Mouse (Mus musculus) midbrain, embryonic 12.5 days (tissue): ENCODE data around the gene Gal3st2c. TPM values are rescaled to one million over a fixed set of nuclear protein-coding genes. Genes with fewer than 3 reads are reported as not detected.
"Not testable (repeated sequence)": the region's sequence is repeated elsewhere in the genome, so short reads cannot be mapped to it uniquely, and the experiment has no call there.

Experiments used
- ATAC-seq: fragments of 200-750 bp; cut with Nextera tagmentation; 2 replicates; pipeline ENCODE4 v1.8.0; 2017; ENCODE audit warnings: low read depth, moderate TSS enrichment, moderate library complexity; ENCODE audit not compliant: low FRiP score
- H3K27ac ChIP-seq: fragments of 300-500 bp; sonication (generic); replicated peaks from 2 replicates; pipeline ENCODE4 v1.5.1; 2016; ENCODE audit warnings: mild to moderate bottlenecking
- H3K27me3 ChIP-seq: fragments of 300-500 bp; sonication (generic); 2 replicates; pipeline ENCODE4 v1.6.1; 2016; ENCODE audit warnings: mild to moderate bottlenecking
- H3K36me3 ChIP-seq: fragments of 300-500 bp; sonication (generic); 2 replicates; pipeline ENCODE4 v1.6.1; 2016
- H3K4me1 ChIP-seq: fragments of 300-500 bp; sonication (generic); 2 replicates; pipeline ENCODE4 v1.6.1; 2016
- H3K4me2 ChIP-seq: fragments of 300-500 bp; sonication (generic); replicated peaks from 2 replicates; pipeline ENCODE4 v1.6.1; 2016; ENCODE audit warnings: mild to moderate bottlenecking, moderate library complexity
- H3K4me3 ChIP-seq: fragments of 300-500 bp; sonication (generic); 2 replicates; pipeline ENCODE4 v1.5.1; 2016; ENCODE audit warnings: mild to moderate bottlenecking
- H3K9ac ChIP-seq: fragments of 300-500 bp; sonication (generic); replicated peaks from 2 replicates; pipeline ENCODE4 v1.6.1; 2016; ENCODE audit warnings: mild to moderate bottlenecking, moderate library complexity
- H3K9me3 ChIP-seq: fragments of 300-500 bp; sonication (generic); 2 replicates; pipeline ENCODE4 v1.6.1; 2016; ENCODE audit warnings: mild to moderate bottlenecking
- WGBS: fragments of 180-500 bp; shearing (Covaris S2); methylation state at CpG from one replicate; pipeline ENCODE4 v1.1.7; 2016; 5-methylcytosine and 5-hydroxymethylcytosine counted together
- polyA plus RNA-seq: library from polyadenylated mRNA; unstranded; fragments of >200 nt; fragmentation: Nextera tagmentation; extraction: Ambion mirVana; gene quantifications from 2 replicates; pipeline ENCODE4 v1.2.1, GENCODE M21; 2016

The Gal3st2c gene
- polyA plus RNA-seq, 1 experiment from 2014 or later, result not detected

DNA sequence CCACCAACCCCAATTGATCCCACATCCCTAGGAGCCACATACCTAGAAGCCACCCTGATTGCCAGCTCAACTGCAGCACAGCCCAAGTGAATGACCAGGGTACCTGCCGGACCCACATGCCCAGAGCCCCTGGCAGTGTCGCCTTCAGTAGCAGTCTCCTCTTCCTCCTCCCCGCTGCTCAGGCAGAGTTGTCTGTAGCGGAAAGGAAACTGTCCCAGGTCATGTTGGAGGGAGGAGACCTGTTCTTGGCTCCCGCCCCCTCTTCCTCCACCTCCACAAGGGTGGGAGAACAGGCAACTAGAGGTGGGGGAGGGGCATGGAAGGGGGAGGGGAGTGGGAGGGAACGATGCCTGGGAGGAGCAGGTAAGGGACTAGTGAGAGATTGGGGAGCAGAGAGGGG is 62.1 kb downstream of the Gal3st2c start, which contains the start of gene Pdcd1:
Gene Pdcd1, minus strand, starts transcription at position 181 of the 400 bp plus-strand sequence.
- no peak within 1 kb of the TSS for H3K4me3 ChIP-seq
- no peak within 1 kb of the TSS for H3K9ac ChIP-seq
- H3K36me3 ChIP-seq, result no peaks in the 10 kb centered on the region
- no peak within 1 kb of the TSS for H3K4me2 ChIP-seq
- H3K27ac ChIP-seq, result no peak within 1 kb of the TSS
- H3K27me3 ChIP-seq, result no peaks in the 10 kb centered on the region
- no peak for ATAC-seq
- WGBS, result 57% methylated on average over 6 of the region's 6 CpGs
- no peaks in the 10 kb centered on the region for H3K9me3 ChIP-seq
- no peaks in the 10 kb centered on the region for H3K4me1 ChIP-seq

DNA sequence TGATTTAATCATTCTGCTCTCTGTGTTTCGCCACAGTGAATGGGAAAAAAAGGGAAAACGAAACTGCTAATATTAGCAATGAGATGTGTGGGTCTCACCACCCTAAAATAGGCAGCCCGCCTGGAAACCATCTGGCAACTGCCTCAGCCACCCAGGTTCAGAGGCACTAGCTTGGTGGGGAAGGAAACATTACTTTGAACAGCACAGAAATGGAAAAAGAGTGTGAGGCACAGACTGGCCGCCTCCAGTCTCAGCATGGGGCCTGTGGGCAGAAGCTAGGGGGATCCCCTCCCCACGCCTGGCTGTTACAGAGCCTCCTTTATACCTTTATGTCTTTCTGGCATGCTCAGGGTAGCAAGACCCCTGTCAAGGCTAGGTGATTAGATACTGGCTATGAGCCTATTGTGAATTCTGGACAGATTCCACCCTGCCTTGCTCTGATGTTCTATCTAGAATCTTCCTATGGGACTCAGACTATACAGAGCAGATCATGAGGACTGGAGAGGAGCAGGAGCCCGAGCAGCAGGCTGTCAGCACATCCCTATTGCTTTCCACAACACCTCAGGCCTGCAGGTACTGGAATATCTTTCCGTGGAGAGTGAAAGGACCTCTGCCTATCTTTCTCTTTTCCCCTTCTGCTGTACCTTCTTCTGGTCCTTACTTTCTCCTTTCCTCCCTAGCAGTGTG is 63.4 kb downstream of the Gal3st2c start:
- H3K9ac ChIP-seq, result no peak overlapping the region
- no peak for ATAC-seq
- H3K4me3 ChIP-seq, result no peak overlapping the region
- no peaks in the 10 kb centered on the region for H3K27me3 ChIP-seq
- no peaks in the 10 kb centered on the region for H3K36me3 ChIP-seq
- H3K9me3 ChIP-seq, result no peaks in the 10 kb centered on the region
- no peak overlapping the region for H3K27ac ChIP-seq
- H3K4me2 ChIP-seq, result no peak overlapping the region
- 69% methylated on average over 7 of the region's 7 CpGs for WGBS
- no peaks in the 10 kb centered on the region for H3K4me1 ChIP-seq

DNA sequence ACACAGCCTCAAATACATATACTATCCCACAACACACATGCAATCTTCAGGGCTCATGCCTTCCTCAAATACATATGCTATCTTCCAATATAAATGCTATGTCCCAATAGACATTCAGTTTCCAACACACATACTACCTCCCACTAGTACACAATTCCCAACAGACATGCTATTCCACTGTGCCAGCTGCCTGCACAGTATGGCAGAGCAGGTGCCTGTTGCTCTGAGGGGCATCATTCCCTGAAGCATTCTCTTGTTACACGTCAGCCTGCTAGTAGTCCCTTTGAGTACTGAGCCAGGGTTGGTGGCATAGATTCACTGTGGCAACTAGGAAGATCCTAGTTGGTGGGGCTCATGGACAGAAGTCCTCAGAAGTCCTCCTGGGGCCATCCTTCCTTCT is 64.2 kb downstream of the Gal3st2c start:
- H3K36me3 ChIP-seq, result no peaks in the 10 kb centered on the region
- no peak for ATAC-seq
- H3K4me2 ChIP-seq, result no peak overlapping the region
- WGBS, result 83% methylated on average over 1 of the region's 1 CpGs
- H3K9me3 ChIP-seq, result no peaks in the 10 kb centered on the region
- no peak overlapping the region for H3K27ac ChIP-seq
- H3K4me1 ChIP-seq, result no peaks in the 10 kb centered on the region
- no peak overlapping the region for H3K4me3 ChIP-seq
- H3K9ac ChIP-seq, result no peak overlapping the region
- no peaks in the 10 kb centered on the region for H3K27me3 ChIP-seq

DNA sequence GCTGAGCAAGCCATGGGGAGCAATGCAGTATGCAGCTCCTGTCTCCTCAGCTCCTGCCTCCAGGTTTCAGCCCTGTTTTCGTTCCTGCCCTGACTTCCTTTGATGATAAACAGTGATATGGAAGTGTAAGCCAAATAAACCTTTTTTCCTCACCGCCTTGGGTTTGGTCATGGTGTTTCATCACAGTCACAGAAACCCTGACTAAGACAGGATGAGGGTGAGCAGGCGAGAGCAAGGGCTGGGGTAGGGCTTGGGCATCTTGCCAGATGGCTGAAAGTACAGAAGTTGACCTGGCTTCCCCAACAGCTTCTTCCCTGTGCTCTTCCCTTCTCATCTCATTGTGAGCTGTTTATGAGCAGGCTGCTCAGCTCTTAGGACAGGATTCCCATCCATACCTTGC is 65.7 kb downstream of the Gal3st2c start:
- H3K9me3 ChIP-seq, result no peaks in the 10 kb centered on the region
- H3K27ac ChIP-seq, result no peak overlapping the region
- H3K9ac ChIP-seq, result no peak overlapping the region
- no peak for ATAC-seq
- H3K27me3 ChIP-seq, result no peaks in the 10 kb centered on the region
- WGBS, result 82% methylated on average over 3 of the region's 3 CpGs
- H3K4me1 ChIP-seq, result no peaks in the 10 kb centered on the region
- no peak overlapping the region for H3K4me3 ChIP-seq
- no peaks in the 10 kb centered on the region for H3K36me3 ChIP-seq
- no peak overlapping the region for H3K4me2 ChIP-seq

DNA sequence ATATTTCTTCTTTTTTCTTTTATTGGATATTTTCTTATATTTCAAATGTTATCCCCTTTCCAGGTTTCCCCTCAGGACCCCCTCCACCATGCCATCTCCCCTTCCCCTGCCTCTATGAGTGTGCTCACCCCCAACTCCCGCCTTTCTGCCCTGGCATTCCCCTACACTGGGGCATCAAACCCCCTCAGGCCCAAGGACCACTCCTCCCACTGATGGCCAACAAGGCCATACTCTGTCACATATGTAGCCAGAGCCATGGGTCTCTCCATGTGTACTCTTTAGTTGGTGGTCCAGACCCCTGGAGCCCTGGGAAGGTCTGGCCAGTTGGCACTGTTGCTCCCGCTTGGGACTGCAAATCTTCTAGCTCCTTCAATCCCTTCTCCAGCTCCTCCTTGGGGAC is 67.1 kb downstream of the Gal3st2c start:
- Histone ChIP-seq H3K27me3 (no peaks in the 10 kb centered on the region), H3K27ac (no peak overlapping the region), H3K9me3 (no peaks in the 10 kb centered on the region), H3K4me3 (no peak overlapping the region), H3K9ac (no peak overlapping the region), H3K4me2 (no peak overlapping the region), H3K4me1 (no peaks in the 10 kb centered on the region), H3K36me3 (no peaks in the 10 kb centered on the region)
- ATAC-seq, result no peak
- WGBS, result 95% methylated on average over 2 of the region's 2 CpGs

DNA sequence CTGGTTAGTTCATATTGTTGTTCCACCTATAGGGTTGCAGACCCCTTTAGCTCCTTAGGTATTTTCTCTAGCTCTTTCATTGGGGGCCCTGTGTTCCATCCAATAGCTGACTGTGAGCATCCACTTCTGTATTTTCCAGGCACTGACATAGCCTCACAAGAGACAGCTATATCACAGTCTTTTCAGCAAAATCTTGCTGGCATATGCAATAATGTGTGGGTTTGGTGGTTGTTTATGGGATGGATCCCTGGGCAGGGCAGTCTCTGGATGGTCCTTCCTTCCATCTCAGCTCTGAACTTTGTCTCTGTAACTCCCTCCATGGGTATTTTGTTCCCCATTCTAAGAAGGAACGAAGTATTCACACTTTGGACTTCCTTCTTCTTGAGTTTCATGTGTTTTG is 68.0 kb downstream of the Gal3st2c start:
- H3K4me2 ChIP-seq, H3K27me3 ChIP-seq, H3K9me3 ChIP-seq, H3K4me1 ChIP-seq, H3K9ac ChIP-seq, ATAC-seq, H3K36me3 ChIP-seq, H3K27ac ChIP-seq, H3K4me3 ChIP-seq: not testable (repeated sequence)
- WGBS, result 65% methylated on average over 1 of the region's 1 CpGs

Other genes with a start within 250 kb of the Gal3st2c start
- gene Atg4b, start 239.0 kb upstream of the Gal3st2c start, polyA plus RNA-seq, result 104 and 109 TPM in 2 replicates
- 37.1 and 43.7 TPM in 2 replicates for gene Thap4, start 235.6 kb upstream of the Gal3st2c start, polyA plus RNA-seq
- gene Dtymk, start 188.6 kb upstream of the Gal3st2c start, polyA plus RNA-seq, result 208 and 217 TPM in 2 replicates
- 17.0 and 19.2 TPM in 2 replicates for gene Ing5, start 186.5 kb upstream of the Gal3st2c start, polyA plus RNA-seq
- gene D2hgdh, start 165.6 kb upstream of the Gal3st2c start, polyA plus RNA-seq, result 19.5 and 19.9 TPM in 2 replicates
- 0.08 TPM in 1 of 2 replicates, not detected in the other for gene Gal3st2, start 129.2 kb upstream of the Gal3st2c start, polyA plus RNA-seq
- not detected in 2 replicates for gene Gal3st2b, start 72.2 kb upstream of the Gal3st2c start, polyA plus RNA-seq
- gene Neu4, start 29.9 kb downstream of the Gal3st2c start, polyA plus RNA-seq, result not detected in 2 replicates
- not detected in 2 replicates for gene Pdcd1, start 62.0 kb downstream of the Gal3st2c start, polyA plus RNA-seq